Mouse (Mus musculus) layer of hippocampus, adult 9-10 months (tissue): Measurements from ENCODE around the gene Cuedc1.
"Not testable (repeated sequence)": the region's sequence is repeated elsewhere in the genome, so short reads cannot be mapped to it uniquely, and the experiment has no call there.

Source experiments
- DNase-seq: peaks from one replicate; pipeline ENCODE4 v3.0.0; 2022; ENCODE audit warnings: low spot score

Gene Cuedc1

DNA sequence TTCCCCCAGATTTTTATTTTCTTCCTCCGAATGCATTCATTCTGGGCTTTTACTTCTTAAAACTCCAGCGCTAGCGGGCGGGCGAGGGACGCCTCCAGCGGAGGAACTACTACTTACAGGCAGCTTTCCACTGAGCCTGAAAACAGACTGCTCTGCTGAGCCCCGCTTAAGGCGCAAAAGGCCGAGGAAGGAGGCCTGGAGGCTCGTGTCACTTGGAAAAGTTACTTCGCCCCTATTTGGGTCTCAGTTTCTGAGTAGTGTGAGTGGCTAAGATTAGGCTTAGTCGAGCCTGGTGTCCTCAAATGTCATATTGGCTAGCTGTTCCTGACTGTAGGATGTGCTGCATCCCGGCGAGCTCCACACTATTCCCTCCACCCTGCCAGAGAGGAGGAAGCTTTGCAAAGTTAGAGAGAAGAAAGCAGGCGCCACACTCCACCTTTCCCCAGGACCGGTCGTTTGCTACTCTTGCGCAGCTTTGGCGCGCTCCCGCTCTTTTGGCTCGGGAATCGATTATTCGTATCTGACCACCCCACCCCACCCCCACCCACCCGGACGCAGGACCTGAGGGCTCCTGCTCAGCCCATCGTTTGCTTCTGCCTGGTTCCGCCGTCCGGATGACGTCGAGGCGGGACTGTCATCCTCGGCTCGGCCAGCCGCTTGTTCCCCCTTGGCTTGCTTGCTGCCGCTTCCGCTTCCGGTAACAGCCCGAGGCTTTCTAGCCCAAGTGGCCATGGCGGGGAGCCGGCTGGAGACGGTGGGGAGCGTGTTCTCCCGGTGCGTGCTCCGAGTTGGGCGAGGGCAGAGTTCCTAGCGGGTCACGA lies 106.1 kb downstream of the Cuedc1 start, which contains the start of gene Mrps23:
Gene Mrps23, plus strand, starts transcription at position 677 of the 821 bp plus-strand sequence.
- DNase-seq: peak; percentile 64

DNA sequence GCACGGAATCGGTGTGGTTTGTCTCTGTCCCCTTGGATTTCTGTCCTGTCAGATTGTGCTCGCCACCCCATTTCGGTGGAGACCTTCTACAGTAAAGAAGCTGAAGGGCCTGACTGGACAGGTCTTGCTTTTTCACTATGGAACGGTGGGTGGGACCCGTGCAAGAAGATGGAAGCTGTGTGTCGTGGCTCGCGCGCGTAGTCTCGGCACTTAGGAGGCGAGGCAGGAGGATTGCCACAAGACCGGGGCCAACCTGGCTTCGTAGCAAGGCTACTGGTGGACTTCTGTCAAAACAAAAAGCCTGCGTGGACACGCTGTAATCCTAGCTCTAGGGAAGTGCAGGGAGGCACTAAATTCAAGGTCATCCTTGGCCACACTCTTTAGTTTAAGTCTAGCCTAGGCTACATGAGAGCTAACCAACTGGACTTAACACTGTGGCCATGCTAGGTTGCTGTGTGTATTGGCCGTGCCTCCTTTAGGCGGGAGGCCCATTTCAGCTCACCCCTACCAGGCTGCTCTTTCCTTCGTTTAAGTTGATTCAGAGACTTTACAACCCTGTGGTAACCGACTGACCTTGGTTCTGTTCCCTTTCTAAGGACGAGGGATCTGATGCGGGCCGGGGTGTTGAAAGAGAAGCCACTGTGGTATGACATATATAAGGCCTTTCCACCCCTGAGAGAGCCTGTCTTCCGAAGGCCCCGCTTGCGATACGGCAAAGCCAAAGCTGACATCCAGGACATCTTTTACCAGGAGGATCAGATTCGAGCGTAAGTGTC lies 106.9 kb downstream of the Cuedc1 start:
- DNase-seq: no peak

DNA sequence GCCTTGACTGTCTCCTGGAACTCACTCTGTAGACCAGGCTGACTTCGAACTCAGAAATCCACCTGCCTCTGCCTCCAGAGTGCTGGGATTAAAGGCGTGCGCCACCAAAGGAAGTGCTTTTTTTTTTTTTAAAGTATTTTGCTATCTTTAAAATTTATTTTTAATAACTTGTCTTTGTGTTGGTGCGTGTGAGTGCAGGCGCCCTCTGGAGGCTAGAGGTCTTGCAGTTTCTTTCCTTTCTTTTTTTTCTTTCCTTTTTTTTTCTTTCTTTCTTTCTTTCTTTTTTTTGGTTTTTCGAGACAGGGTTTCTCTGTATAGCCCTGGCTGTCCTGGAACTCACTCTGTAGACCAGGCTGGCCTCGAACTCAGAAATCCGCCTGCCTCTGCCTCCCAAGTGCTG lies 108.7 kb downstream of the Cuedc1 start:
- not testable (repeated sequence) for DNase-seq

DNA sequence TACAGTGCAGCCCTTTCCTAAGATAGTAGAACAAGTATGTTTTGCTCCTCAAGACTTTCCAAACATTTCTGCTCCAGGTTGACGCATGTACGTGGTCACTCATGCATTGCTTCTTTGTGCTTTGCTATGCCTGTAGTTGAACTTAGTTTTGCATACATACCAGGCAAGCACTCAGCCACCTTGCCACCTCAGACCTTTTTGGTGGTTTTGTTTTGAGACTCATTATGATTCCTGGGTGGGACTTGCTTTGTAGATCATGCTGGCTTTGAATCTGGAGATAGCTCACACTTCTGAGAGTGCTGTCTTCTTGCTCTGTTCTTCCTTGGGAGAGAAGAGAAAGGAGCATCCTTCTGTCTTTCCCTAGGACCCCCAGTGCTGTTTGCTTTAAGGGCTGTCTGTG lies 109.8 kb downstream of the Cuedc1 start:
- DNase-seq: no peak

DNA sequence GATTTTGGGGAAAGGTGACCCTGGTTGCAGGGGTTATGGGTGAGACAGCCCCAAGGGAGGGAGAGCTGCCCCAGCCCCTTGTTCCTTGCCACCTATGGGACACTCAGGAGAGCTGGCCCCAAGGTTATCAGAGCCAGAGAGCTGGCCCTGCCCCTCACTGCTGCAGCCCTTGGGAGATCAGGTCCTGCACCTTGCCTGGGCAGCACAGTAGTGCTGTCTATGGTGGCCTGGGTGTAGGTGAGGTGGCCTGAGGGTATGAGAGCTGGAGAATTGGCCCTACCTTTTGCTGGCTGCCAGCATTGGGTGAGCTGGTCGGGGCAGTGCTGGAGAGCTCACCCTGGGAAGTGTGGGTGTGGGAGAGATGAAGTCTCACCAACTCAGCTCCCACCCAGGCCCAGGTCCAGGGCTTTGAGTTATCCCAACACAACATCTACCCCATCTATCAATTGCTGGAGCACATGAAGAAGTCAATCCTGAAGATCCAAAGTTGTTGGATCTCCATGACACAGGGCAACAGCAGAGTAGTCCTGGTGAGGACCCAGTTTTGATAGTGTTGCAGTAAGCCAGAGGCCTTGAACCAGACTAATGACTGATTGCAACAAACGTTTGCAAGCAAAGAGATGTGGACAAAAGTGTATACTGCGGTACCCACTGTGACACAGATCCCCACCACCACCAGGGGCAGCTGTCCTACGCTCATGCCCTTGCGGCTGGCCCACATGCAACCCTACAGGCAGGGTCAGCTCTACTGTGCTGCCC lies 114.1 kb downstream of the Cuedc1 start:
- no peak for DNase-seq

DNA sequence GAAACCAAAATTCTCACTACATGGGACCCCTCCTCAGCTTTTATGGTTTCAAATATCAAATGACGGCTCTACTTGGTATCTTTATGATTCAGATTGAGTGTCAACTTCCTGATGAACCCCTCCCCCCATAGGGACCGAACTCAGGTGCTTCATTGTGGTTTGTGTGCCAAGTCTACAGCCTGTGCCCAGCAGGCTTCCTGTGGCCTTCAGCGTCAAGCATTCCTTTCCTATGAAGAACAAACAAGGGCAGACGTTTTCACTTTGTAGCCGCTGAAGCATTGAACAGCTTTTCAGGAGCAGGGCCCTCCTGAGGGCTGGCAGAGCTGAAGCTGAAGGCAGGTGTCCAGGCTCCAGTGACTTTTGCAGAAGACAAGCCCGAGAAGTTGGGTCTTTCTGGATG lies 115.9 kb downstream of the Cuedc1 start:
- no peak for DNase-seq

DNA sequence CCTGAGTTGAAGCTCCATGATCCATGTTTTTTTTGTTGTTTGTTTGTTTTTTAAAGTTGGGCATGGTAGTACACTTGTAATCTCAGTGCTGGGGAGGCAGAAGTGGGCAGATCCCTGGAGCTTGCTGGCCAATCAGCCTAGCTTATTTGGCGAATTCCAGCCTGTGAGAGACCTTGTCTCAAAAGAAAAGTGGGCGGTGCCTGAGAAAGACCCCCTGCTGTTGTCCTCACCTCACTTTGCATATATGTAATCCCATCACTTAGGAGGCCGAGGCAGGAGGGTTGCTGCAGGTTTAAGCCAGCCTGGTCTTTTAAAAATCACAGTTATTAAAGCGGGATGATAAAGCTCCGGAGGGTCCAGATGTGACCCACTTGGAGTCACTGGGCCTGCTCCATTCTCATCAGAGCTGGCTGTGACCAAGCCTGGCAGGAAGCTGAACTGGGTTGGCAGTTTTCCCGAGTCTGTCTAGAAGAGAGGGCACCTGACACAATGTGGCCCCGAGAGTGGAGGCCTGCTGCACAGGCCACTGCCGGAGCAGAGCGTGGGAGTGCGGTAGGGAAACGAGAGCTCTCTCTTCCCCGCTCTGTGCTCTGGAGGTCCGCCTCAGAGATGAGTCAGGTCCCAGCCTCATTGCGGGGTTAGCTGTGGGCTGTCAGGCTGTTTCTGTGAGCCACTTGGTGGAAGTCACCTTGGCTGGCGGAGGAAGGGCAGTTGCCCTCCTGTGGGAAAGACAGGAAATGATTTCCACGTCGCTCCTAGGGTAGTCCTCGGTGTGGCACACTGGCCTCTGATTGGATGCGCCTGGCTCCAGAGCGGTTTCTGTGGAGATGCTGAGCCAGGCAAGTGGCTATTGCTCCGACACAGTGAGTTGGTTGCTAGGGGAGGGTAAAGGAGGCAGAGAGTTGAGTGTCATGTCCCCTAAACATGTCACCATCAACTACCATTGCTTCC lies 117.3 kb downstream of the Cuedc1 start:
- DNase-seq: no peak

DNA sequence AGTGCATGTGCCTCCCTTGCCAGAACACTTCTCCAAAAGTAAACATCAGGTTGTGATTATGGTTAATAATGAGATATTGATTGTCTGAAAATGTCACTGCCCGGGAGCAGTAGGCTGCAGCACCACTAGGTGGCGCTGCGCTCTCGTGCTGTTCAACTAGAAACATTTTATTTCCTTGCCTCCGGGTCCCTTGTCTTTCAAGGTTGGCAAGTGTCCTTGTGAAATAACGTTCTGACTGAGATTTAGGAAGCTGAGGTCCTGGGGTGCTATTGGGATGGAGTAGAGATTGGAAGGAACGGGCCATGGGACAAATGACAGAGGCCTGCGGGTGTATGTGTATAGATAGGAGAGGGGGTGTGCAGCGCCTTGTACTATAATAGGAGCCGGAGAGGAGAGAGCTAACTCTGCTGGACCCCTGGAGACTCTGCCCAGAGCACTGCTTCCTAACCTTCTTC lies 118.4 kb downstream of the Cuedc1 start:
- DNase-seq: peak; percentile 71

DNA sequence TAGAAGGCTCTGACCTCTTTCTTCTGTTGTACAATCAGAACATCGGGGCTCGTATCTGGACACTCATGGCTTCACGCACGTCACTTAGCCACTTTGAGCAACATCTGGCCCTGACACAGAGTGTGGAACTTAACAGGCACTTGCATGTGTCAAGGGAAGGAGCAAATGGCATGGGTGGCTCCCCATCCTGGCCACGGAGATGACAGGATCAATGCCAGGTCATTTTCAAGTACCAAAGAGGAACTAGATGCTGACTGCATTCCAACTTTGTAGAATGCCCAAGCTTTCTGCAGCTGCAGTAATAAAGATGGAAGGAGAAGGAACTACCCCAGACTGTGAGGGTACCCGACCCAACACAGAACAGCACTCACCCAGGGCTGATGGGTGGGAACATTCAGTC lies 120.3 kb downstream of the Cuedc1 start:
- DNase-seq: no peak

DNA sequence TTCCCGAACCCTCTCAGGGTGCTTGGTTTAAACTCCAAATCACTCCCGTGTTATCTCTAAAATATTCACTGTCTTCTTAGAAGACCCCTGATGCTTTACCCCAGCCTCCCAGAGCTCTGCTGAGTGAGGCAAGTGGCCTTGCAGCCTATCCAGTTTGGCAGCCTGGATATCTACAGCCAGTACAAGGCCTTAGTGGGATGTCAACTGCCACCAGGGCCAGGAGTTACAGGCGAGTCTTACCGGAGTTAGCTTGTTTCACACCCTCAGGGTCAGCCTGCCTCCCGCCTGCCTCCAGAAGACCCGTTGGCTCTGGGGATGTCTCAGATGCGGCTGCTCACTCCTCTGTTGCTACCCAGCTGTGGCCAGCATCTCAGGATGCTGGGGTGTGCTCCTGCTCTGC lies 120.7 kb downstream of the Cuedc1 start:
- no peak for DNase-seq

DNA sequence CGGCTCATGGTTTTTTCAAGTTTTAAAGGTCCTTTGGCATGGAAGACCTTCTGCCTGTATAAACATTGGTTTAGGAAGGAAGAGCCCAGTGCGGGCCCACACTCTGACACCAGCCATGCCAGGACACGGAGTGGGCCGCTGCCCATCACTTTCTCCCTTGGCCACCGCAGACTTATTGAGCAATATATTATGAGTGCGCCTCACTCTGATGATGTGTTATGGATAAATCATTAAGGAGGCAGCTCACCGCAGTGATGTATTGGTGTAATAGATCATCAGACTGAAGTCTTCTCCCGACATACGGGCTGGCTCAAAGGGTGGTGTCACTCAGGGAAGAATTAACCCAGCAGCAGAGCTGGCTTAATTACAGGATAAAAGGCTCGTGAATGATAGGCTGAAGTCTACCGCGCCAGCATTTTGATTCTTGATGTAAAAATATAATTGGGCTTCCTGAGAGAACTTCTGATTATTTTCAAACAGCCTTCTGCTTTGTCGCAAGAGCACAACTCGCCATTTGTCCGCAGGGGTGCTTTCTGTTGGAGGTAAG lies 124.1 kb downstream of the Cuedc1 start:
- DNase-seq: no peak

DNA sequence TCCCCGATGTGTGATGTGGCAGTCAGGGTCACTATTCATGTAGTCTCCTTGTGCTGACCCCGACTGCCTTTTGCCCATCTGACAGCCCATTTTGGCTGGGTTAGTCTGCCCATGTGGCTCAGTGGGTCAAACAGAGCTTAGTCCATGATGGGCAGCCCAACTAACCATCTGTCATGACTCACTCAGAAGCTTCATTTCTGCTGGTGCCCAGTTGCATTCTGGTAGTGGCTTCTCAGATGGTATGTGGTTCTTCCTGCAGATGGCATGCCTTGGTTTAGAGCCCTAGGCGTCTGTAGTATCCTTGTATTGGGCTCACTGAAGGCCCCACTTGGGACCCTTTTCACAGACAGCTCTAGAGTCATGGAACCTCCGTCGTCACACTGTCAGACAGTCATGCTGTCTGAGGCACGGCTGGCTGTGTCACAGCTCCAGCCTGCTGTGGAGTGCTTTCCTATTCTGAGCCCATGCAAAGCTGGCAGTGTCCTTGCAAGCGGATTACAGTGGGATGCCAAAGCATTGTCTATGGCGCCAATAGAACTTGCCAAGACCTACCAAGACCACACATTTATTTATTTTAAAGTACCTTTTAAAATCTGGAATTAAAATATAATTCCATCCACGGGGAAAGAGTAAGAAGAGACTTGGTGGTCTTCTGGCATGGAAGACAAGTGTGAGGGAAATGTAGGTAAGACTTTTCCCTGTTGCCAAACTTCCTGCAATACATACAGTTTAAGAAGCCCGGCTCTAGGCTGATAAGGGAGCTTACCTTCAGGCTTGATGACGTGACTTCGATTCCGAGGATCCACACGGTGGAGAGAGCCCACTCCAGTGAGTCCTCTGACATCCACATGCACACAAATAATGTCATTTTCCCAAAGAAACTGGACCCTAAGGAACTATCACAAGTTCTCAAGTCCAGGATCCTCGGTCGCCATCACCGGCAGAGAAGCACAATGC lies 129.4 kb downstream of the Cuedc1 start:
- no peak for DNase-seq

DNA sequence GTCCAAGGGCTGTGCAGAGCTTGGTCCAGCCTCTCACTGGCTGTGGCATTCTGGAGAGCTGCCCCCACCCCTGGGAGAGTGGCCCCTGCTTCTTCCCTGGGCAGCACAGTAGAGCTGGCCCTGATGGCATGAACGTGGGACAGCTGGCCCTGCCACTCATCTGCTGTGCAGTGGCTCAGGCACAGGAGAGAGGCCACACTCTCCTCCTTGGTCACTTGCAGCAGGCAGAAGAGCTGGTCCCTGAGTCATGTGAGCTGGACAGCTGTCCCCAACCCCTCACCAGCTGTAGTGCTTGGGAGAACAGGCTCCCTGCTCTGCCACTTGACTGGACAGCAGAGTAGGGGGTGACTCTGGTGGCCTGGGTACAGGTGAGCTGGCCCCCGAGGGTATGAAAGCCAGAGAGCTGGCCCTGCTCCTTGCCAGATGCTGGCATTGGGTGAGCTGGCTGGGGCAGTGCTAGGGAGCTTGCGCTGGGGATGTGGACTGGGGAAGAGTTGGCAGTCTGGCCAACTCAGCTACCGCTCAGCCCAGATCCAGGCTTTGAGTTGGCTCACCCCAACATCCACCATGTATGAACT lies 133.4 kb downstream of the Cuedc1 start:
- no peak for DNase-seq

DNA sequence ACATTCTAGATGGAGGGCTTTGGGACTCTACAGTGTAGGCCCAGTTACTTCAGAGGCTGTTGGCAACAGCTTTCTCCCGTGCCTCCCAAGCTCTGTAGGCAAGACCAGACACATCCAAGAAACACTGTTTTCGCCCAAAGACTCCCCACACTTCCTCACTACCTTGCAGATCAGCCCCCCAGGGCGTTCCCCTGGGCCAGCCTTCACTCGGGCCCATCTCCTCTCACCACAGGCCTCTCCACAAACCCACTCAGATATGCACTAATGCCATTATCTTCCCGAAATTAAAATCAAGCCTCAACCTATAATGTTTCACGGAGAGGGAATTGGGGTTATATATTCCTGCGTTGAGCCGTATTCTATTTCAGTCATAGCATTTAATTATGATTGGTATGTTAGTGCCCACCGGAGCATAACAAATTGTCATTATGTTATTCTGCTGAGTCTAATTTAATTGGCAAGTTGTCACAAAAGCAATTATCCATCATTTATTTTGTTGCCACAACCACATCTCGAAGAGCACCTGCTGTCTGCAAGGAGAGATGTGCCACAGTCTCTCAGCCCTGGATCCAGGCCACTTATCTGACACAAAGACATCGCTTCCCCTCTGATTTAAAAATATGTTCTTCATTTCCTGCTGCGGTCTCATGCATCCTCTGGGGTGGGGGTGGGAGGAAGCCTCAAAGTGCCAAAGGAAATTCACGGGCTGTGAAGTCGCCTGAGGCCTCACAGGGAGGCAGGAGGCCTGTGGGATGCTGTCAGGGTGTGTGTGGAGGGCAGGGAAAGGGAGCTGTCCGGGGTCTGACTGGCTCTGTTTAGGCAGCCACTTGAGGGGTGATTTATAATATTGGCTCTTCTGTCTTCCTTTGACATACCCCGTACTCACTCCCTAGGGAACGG lies 135.9 kb downstream of the Cuedc1 start:
- no peak for DNase-seq

DNA sequence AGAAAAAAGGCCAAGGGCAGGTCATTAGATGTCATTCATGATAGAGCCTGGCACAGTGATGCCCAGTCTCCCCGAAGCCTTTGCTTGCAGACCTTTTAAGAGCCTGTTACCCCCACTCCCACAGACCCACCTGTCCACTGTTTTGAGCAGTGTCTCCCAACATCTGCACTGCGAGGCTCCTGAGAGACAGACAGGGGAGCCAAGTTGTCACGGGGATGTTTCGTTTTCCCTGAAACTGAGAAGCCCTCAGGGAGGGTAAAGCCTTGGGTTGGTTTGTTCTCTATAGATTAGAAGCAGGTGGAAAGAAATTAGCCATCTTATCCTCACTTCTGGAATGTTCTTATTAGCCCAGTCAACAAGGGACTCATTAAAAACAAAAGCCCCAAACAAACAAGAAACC lies 136.9 kb downstream of the Cuedc1 start:
- DNase-seq: no peak

DNA sequence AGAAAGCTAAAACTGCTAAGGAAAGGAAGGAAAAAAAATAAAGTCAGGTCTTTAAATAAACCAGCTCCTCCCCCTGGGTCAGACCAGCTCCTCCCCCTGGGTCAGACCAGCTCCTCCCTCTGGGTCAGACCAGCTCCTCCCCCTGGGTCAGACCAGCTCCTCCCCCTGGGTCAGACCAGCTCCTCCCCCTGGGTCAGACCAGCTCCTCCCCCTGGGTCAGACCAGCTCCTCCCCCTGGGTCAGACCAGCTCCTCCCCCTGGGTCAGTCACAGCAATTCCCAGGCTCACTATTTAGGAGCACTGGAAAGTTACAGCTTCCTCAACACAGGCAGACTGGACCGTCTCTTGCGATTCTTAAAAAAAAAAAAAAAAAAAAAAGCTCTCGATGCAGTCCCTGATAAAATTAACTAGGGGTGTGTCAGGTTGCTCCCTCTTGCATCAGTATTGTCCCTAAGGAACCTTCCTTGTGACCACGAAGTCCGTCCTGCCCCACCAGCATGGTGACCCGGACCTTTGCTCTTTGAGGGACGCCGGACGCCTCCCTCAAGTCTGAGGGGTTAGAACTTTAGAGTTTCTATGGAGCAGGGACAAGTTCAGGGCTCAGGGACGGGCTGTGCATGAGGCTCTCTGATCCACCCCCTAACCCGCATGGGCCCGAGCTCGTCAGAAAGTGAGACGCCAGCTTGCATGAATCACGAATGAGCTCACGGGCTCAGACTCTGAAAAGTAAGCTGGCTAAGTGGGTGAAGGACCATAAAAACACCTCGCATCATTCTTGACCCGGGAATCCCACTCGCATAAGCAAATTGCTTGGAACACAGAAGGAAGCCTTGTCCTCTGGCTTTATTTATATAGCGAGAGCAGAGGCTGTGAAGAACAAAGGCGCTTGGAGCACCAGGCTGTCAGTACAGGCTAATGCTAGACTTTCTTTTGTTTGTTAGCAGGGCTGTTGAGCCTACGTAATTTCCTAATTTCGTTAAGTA lies 137.7 kb downstream of the Cuedc1 start:
- no peak for DNase-seq

DNA sequence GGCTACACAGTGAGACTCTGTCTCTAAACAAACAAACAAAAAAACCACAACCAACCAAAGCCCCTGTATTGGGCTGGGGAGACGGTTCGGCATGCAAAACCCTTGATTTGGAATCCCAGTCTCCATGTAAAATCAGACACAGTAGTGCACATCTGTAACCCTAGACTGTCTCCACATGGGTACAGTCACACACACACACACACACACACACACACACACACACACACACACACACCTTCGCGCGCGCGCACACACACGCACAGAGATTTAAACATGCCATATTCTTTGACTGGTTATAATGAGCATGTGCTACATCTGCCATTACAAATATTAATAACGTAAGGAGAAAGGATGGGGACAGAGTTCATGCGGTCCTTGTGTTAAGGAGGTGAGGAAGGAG lies 142.4 kb downstream of the Cuedc1 start:
- DNase-seq: no peak
